Mouse (Mus musculus): ENCODE measurements around the gene Ogfod1. TPM values are rescaled to one million over a fixed set of nuclear protein-coding genes. Genes with fewer than 3 reads are reported as not detected.

Ogfod1 gene
- polyA plus RNA-seq, 1 experiment, result 31.9 TPM

DNA sequence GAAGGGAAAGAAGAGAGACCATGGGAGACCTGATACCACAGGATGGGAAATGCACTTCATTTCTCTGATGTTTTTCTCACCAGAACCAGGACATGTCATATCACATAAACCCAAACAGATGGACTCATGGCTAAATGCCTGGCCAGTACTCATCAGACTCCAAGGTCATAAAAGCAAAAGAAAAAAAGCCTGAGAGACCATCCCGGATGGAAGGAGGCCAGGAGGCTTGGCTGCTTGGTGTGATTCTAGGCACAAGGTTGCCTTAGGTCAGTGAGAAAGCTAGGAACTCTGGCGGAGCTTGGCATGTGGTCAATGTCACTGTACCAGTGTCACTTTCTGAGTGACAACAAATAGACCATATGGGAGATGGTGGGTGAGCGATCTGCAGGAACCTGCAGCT is 70.9 kb downstream of the Ogfod1 start:
- H3K9me3 ChIP-seq (replicated peaks; ENCODE audit: control insufficient read depth, insufficient read depth, low read length, poor library complexity, severe bottlenecking), result no peaks in the 10 kb centered on the region
- no peak overlapping the region for H3K4me3 ChIP-seq (ENCODE audit: low read depth, low read length)
- H3K9ac ChIP-seq (ENCODE audit: low read depth, poor library complexity, severe bottlenecking), result no peak overlapping the region
- H3K36me3 ChIP-seq (ENCODE audit: control insufficient read depth, insufficient read depth, low read length, poor library complexity, severe bottlenecking), result no peaks in the 10 kb centered on the region
- no peaks in the 10 kb centered on the region for H3K27me3 ChIP-seq (ENCODE audit: control insufficient read depth, insufficient read depth, low read length, poor library complexity, severe bottlenecking)
- H3K4me1 ChIP-seq (ENCODE audit: control insufficient read depth, insufficient read depth, low read length), result no peaks in the 10 kb centered on the region
- TF ChIP-seq EP300 (IDR thresholded peaks at IDR 0.05; ENCODE audit: insufficient read depth, low read depth, low read length) (no peak), POLR2A (IDR thresholded peaks at IDR 0.05; ENCODE audit: insufficient read depth, low read length) (no peak), CTCF (IDR thresholded peaks at IDR 0.05; ENCODE audit: low read depth, low read length) (no peak)
- no peak overlapping the region for H3K27ac ChIP-seq (ENCODE audit: insufficient read depth, low read length)

DNA sequence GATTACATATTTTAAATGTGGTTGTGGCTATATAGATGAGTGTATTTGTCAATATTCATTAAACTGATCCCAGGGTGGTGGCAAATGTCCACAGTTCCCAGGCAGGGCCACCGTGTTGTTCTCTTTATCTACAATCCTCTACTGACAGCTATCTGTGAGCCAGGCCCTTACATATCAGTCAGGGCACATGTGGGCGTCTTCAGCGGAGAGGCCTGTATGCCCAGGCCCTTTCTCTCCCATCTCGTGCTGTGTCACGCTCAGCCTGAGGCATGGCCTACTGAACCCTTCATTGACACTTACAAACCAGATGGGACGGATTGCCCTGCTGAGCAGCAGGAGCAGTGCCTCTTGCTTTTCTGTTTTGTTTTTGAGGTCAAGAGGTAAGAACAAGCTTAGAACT is 72.4 kb downstream of the Ogfod1 start:
- TF ChIP-seq POLR2A (IDR thresholded peaks at IDR 0.05; ENCODE audit: insufficient read depth, low read length), result no peak
- H3K27ac ChIP-seq (ENCODE audit: insufficient read depth, low read length), result no peak overlapping the region
- no peaks in the 10 kb centered on the region for H3K9me3 ChIP-seq (replicated peaks; ENCODE audit: control insufficient read depth, insufficient read depth, low read length, poor library complexity, severe bottlenecking)
- H3K4me1 ChIP-seq (ENCODE audit: control insufficient read depth, insufficient read depth, low read length), result no peaks in the 10 kb centered on the region
- H3K9ac ChIP-seq (ENCODE audit: low read depth, poor library complexity, severe bottlenecking), result no peak overlapping the region
- no peak overlapping the region for H3K4me3 ChIP-seq (ENCODE audit: low read depth, low read length)
- H3K27me3 ChIP-seq (ENCODE audit: control insufficient read depth, insufficient read depth, low read length, poor library complexity, severe bottlenecking), result no peaks in the 10 kb centered on the region
- no peaks in the 10 kb centered on the region for H3K36me3 ChIP-seq (ENCODE audit: control insufficient read depth, insufficient read depth, low read length, poor library complexity, severe bottlenecking)

DNA sequence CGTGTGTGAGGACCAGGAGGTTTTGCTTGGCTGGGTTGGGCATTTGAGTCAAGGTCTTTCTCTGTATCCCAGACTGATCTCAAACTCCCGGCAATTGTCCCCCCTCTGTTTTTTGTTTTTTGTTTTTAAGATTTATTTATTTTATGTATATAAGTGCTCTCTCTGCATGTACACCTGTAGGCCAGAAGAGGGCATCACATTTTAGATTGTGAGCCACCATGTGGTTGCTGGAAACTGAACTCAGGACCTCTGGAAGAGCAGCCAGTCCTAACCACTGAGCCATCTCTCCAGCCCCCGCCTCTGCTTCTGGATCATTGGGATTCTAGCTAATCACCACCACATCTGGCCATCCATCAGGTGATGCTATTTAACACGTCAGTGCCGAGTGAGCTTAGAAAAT is 72.8 kb downstream of the Ogfod1 start:
- no peak overlapping the region for H3K4me3 ChIP-seq (ENCODE audit: low read depth, low read length)
- no peaks in the 10 kb centered on the region for H3K4me1 ChIP-seq (ENCODE audit: control insufficient read depth, insufficient read depth, low read length)
- no peak overlapping the region for H3K27ac ChIP-seq (ENCODE audit: insufficient read depth, low read length)
- H3K36me3 ChIP-seq (ENCODE audit: control insufficient read depth, insufficient read depth, low read length, poor library complexity, severe bottlenecking), result no peaks in the 10 kb centered on the region
- TF ChIP-seq CTCF (IDR thresholded peaks at IDR 0.05; ENCODE audit: low read depth, low read length) (no peak), POLR2A (IDR thresholded peaks at IDR 0.05; ENCODE audit: insufficient read depth, low read length) (no peak), EP300 (IDR thresholded peaks at IDR 0.05; ENCODE audit: insufficient read depth, low read depth, low read length) (no peak)
- H3K9ac ChIP-seq (ENCODE audit: low read depth, poor library complexity, severe bottlenecking), result no peak overlapping the region
- H3K9me3 ChIP-seq (replicated peaks; ENCODE audit: control insufficient read depth, insufficient read depth, low read length, poor library complexity, severe bottlenecking), result no peaks in the 10 kb centered on the region
- H3K27me3 ChIP-seq (ENCODE audit: control insufficient read depth, insufficient read depth, low read length, poor library complexity, severe bottlenecking), result no peaks in the 10 kb centered on the region

DNA sequence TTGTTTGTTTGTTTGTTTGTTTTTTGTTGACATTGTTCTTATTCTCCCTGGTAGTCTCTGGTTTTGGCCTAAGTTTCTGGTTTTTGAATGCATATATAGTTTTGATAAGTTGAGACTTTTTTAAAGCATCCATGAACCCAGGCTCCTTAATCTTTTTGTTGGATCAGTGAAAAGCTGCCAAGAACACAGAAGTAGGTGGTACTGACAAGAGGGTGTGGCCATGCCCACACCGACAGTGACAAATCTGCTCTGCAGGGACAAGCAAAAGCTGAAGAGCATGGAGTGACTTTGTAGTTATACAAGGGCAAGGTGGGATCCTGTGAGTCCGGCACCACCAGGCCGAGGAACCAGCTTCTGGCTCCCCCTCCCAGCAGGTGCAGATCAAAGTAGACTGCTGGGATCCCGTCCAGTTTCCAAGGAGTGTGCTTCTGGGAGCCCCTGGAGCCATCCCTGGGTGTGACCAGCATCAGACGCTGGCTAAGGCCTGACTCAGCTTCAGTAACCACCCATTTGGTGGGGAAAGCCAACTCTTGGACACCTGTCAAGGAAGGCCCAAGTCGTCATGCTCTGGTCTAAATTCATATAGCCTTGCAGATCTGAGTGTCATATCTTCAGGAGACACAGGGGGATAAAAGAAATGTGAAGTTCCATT is 73.7 kb downstream of the Ogfod1 start:
- Histone ChIP-seq H3K9ac (ENCODE audit: low read depth, poor library complexity, severe bottlenecking) (no peak overlapping the region), H3K4me3 (ENCODE audit: low read depth, low read length) (no peak overlapping the region), H3K4me1 (ENCODE audit: control insufficient read depth, insufficient read depth, low read length) (no peaks in the 10 kb centered on the region), H3K9me3 (replicated peaks; ENCODE audit: control insufficient read depth, insufficient read depth, low read length, poor library complexity, severe bottlenecking) (no peaks in the 10 kb centered on the region), H3K27ac (ENCODE audit: insufficient read depth, low read length) (no peak overlapping the region), H3K36me3 (ENCODE audit: control insufficient read depth, insufficient read depth, low read length, poor library complexity, severe bottlenecking) (no peaks in the 10 kb centered on the region), H3K27me3 (ENCODE audit: control insufficient read depth, insufficient read depth, low read length, poor library complexity, severe bottlenecking) (no peaks in the 10 kb centered on the region)
- TF ChIP-seq EP300 (IDR thresholded peaks at IDR 0.05; ENCODE audit: insufficient read depth, low read depth, low read length) (no peak), CTCF (IDR thresholded peaks at IDR 0.05; ENCODE audit: low read depth, low read length) (no peak), POLR2A (IDR thresholded peaks at IDR 0.05; ENCODE audit: insufficient read depth, low read length) (no peak)

DNA sequence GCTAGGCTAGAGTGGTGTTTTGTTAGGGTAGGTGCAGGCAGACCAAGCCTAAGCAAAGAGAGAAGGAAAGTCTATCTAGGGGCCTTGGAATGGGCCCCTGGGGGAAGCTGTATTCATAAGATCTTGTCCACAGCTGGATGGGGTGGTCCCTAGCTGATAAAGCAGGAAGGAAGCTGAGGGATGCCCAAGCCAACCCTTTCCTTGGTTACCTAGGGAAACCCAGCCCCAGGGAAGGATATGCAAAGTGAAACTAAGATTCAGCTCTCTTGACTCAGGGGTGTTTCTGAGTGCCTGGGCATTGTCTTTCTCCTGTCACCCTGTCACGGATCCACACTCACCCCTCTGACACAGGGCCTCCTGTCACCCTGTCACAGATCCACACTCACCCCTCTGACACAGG is 76.4 kb downstream of the Ogfod1 start:
- H3K4me3 ChIP-seq (ENCODE audit: low read depth, low read length), result no peak overlapping the region
- H3K9me3 ChIP-seq (replicated peaks; ENCODE audit: control insufficient read depth, insufficient read depth, low read length, poor library complexity, severe bottlenecking), result no peaks in the 10 kb centered on the region
- no peaks in the 10 kb centered on the region for H3K27me3 ChIP-seq (ENCODE audit: control insufficient read depth, insufficient read depth, low read length, poor library complexity, severe bottlenecking)
- no peaks in the 10 kb centered on the region for H3K36me3 ChIP-seq (ENCODE audit: control insufficient read depth, insufficient read depth, low read length, poor library complexity, severe bottlenecking)
- H3K9ac ChIP-seq (ENCODE audit: low read depth, poor library complexity, severe bottlenecking), result no peak overlapping the region
- H3K4me1 ChIP-seq (ENCODE audit: control insufficient read depth, insufficient read depth, low read length), result no peaks in the 10 kb centered on the region
- no peak for TF ChIP-seq POLR2A (IDR thresholded peaks at IDR 0.05; ENCODE audit: insufficient read depth, low read length)
- no peak for TF ChIP-seq CTCF (IDR thresholded peaks at IDR 0.05; ENCODE audit: low read depth, low read length)
- no peak for TF ChIP-seq EP300 (IDR thresholded peaks at IDR 0.05; ENCODE audit: insufficient read depth, low read depth, low read length)
- H3K27ac ChIP-seq (ENCODE audit: insufficient read depth, low read length), result no peak overlapping the region

DNA sequence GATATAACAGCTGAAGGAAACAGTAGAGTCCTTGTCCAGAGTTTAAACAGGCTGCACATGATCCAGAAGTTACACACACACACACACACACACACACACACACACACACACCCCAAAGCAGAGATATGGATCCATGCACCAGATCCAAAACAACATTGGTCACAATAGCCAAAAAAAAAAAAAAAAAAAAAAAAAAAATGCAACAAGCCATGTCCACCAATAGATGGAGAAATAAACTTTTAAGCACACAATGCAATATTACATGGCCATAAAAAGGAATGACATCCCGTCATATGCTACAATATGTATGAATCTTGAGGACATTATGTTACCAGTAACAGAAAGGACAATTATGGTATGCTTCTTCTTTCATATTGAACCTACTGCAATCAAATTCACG is 77.0 kb downstream of the Ogfod1 start:
- Histone ChIP-seq H3K4me3 (ENCODE audit: low read depth, low read length) (no peak overlapping the region), H3K27ac (ENCODE audit: insufficient read depth, low read length) (no peak overlapping the region), H3K36me3 (ENCODE audit: control insufficient read depth, insufficient read depth, low read length, poor library complexity, severe bottlenecking) (no peaks in the 10 kb centered on the region), H3K4me1 (ENCODE audit: control insufficient read depth, insufficient read depth, low read length) (no peaks in the 10 kb centered on the region), H3K9me3 (replicated peaks; ENCODE audit: control insufficient read depth, insufficient read depth, low read length, poor library complexity, severe bottlenecking) (no peaks in the 10 kb centered on the region), H3K27me3 (ENCODE audit: control insufficient read depth, insufficient read depth, low read length, poor library complexity, severe bottlenecking) (no peaks in the 10 kb centered on the region), H3K9ac (ENCODE audit: low read depth, poor library complexity, severe bottlenecking) (no peak overlapping the region)
- no peak for TF ChIP-seq POLR2A (IDR thresholded peaks at IDR 0.05; ENCODE audit: insufficient read depth, low read length)
- TF ChIP-seq EP300 (IDR thresholded peaks at IDR 0.05; ENCODE audit: insufficient read depth, low read depth, low read length), result no peak
- TF ChIP-seq CTCF (IDR thresholded peaks at IDR 0.05; ENCODE audit: low read depth, low read length), result no peak

Other genes with a start within 250 kb of the Ogfod1 start
- 5.0 and 7.4 TPM in 2 replicates for gene Gnao1, start 227.2 kb upstream of the Ogfod1 start, polyA plus RNA-seq (2011; ENCODE audit: insufficient read depth, insufficient read length, low read depth, missing spikeins)
- gene Amfr, start 24.4 kb upstream of the Ogfod1 start, polyA plus RNA-seq (2011; ENCODE audit: insufficient read depth, insufficient read length, low read depth, missing spikeins), result 28.6 and 33.5 TPM in 2 replicates
- gene Nudt21, start 167 bp upstream of the Ogfod1 start, polyA plus RNA-seq (2011; ENCODE audit: insufficient read depth, insufficient read length, low read depth, missing spikeins), result 233 and 241 TPM in 2 replicates
- gene Bbs2, start 61.7 kb downstream of the Ogfod1 start, polyA plus RNA-seq (2011; ENCODE audit: insufficient read depth, insufficient read length, low read depth, missing spikeins), result 12.8 and 19.3 TPM in 2 replicates
- 3.0 TPM in 1 of 2 replicates, not detected in the other for gene Mt4, start 100.0 kb downstream of the Ogfod1 start, polyA plus RNA-seq (2011; ENCODE audit: insufficient read depth, insufficient read length, low read depth, missing spikeins)
- gene Mt3, start 115.4 kb downstream of the Ogfod1 start, polyA plus RNA-seq (2011; ENCODE audit: insufficient read depth, insufficient read length, low read depth, missing spikeins), result 3.9 and 5.4 TPM in 2 replicates
- 1,296 and 1,384 TPM in 2 replicates for gene Mt2, start 135.5 kb downstream of the Ogfod1 start, polyA plus RNA-seq (2011; ENCODE audit: insufficient read depth, insufficient read length, low read depth, missing spikeins)
- 867 and 876 TPM in 2 replicates for gene Mt1, start 141.9 kb downstream of the Ogfod1 start, polyA plus RNA-seq (2011; ENCODE audit: insufficient read depth, insufficient read length, low read depth, missing spikeins)
- gene Nup93, start 177.4 kb downstream of the Ogfod1 start, polyA plus RNA-seq (2011; ENCODE audit: insufficient read depth, insufficient read length, low read depth, missing spikeins), result 104 and 106 TPM in 2 replicates

Data from ES-Bruce4 (cell line).